Mouse (Mus musculus): Measurements from ENCODE around the gene Ankrd45. TPM values are rescaled to one million over a fixed set of nuclear protein-coding genes. Genes with fewer than 3 reads are reported as not detected.
"Not testable (repeated sequence)": the region's sequence is repeated elsewhere in the genome, so short reads cannot be mapped to it uniquely, and the experiment has no call there.

Gene Ankrd45
- total RNA-seq, 2 experiments from 2014 or later: 46.8 to 56.4 TPM

- intact Hi-C loops (cut with DNase I): no loop called here
- DNase-seq: no peak
Measured at GRCm38 (mm10) chr1:161183677-161184076, 41.2 kb downstream of the Ankrd45 start.

GRCm38 (mm10) chr1:161185431-161185830 lies 42.9 kb downstream of the Ankrd45 start:
- intact Hi-C loops (cut with DNase I): no loop called here
- DNase-seq: no peak

GRCm38 (mm10) chr1:161190253-161190910 lies 47.9 kb downstream of the Ankrd45 start:
- no peak for DNase-seq
- intact Hi-C loops (cut with DNase I): no loop called here

GRCm38 (mm10) chr1:161195541-161196351 lies 53.3 kb downstream of the Ankrd45 start:
- DNase-seq: peak; percentile 95
- intact Hi-C loops (cut with DNase I): no loop called here

- DNase-seq; intact Hi-C loops (cut with DNase I): not testable (repeated sequence)
Measured at GRCm38 (mm10) chr1:161196364-161196763, 53.9 kb downstream of the Ankrd45 start.

- no peak for DNase-seq
- intact Hi-C loops (cut with DNase I): no loop called here
Measured at GRCm38 (mm10) chr1:161199856-161200255, 57.4 kb downstream of the Ankrd45 start.

GRCm38 (mm10) chr1:161214465-161214864 lies 72.0 kb downstream of the Ankrd45 start:
- DNase-seq: no peak

GRCm38 (mm10) chr1:161219816-161220215 lies 77.3 kb downstream of the Ankrd45 start:
- intact Hi-C loops (cut with DNase I): no loop called here
- no peak for DNase-seq

More at GRCm38 (mm10) chr1:161214465-161214864, 72.0 kb downstream of the Ankrd45 start:
- intact Hi-C loops (cut with DNase I): no loop called here

Other genes with a start within 250 kb of the Ankrd45 start
- gene Rc3h1, start 236.3 kb upstream of the Ankrd45 start, total RNA-seq (2021): 10 to 100 TPM; 42.5 to 44.0 TPM
- gene Serpinc1, start 164.1 kb upstream of the Ankrd45 start, total RNA-seq (2021): under 1 TPM; 0.22 to 0.34 TPM
- gene Zbtb37, start 107.8 kb upstream of the Ankrd45 start, total RNA-seq (2021): 10 to 100 TPM; 39.2 to 46.5 TPM
- gene Dars2, start 72.0 kb upstream of the Ankrd45 start, total RNA-seq (2021): 10 to 100 TPM; 22.4 to 25.7 TPM
- 1 to 10 TPM; 3.5 to 4.7 TPM for gene Cenpl, start 72.0 kb upstream of the Ankrd45 start, total RNA-seq (2021)
- gene Klhl20, start 11.2 kb upstream of the Ankrd45 start, total RNA-seq (2021): 10 to 100 TPM; 24.1 to 26.2 TPM
- gene Tex50, start 16.6 kb downstream of the Ankrd45 start, total RNA-seq (2021): not detected
- gene Prdx6, start 108.5 kb downstream of the Ankrd45 start, total RNA-seq (2021): 100 to 1,000 TPM in 1 of 2 experiments, 10 to 100 TPM in 1; 97.9 to 112 TPM